Mouse (Mus musculus) liver (tissue): ENCODE results near the gene Pcca.
"Not testable (repeated sequence)": the region's sequence is repeated elsewhere in the genome, so short reads cannot be mapped to it uniquely, and the experiment has no call there.

Source experiments
- DNase-seq: peaks from one replicate; pipeline ENCODE4 v3.0.0-alpha.2; 2020; ENCODE audit warnings: mixed read lengths

Gene Pcca

DNA sequence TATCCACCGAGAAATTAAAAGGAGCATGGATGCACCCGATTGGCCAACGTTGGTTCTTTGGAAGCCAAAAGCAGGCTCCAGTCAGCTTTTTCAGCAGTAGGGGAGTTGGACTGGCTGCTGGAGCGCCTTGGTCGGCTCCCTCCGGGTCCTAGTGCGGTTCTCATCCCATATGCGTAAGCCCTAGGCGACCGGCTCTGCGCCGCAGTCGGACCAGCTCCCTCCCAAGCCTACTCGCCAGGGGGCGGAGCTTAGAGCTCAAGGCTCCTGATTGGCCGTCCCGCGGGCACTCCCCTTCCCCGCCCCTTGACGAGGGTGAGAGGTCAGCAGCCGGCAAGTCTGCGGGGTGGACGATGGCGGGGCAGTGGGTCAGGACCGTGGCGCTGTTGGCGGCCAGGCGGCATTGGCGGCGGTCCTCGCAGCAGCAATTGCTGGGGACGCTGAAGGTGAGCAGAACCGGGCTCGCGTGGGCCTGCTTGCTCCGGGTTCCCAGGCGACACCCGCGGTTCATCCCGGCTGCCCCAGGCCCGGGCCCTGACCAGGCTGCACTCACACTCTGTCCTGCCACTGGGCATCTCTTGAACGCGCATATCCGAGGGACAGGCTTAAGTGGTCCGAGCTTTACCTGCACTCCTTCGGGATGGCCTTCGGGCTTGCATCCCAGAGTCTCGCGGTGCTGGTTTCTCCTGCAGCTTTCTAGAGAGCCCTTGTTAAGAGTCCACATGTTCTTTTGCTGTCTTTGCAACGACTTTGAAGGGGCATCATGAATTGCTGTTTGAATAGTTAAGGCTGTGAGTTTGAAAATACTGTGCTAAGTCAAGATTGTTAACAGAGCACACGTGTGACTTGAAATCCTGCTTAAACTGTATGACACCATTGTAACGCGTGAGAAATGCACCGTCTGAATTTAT is at the start of gene Pcca:
Pcca (plus strand) TSS at position 308 of the 908 bp plus-strand sequence.
- DNase-seq = peak; percentile 96

DNA sequence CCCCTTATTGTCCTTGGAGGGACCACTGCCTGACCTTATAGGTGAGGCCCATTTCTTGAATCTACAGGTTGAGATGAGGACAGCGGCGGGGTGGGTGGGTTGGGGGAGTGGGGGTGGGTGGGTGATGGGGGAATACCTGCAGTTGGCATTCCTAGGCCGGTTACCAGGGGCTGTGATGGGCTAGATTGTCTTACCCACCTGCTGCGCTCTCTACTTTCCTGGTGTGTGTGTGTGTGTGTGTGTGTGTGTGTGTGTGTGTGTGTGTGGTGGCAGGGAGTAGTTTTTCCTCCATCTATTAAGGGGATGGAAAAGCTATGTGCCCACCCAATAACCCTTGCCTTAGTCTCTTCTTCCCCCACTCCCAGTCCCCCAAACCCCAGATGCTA is 49.7 kb upstream of the Pcca start:
- DNase-seq = no peak

DNA sequence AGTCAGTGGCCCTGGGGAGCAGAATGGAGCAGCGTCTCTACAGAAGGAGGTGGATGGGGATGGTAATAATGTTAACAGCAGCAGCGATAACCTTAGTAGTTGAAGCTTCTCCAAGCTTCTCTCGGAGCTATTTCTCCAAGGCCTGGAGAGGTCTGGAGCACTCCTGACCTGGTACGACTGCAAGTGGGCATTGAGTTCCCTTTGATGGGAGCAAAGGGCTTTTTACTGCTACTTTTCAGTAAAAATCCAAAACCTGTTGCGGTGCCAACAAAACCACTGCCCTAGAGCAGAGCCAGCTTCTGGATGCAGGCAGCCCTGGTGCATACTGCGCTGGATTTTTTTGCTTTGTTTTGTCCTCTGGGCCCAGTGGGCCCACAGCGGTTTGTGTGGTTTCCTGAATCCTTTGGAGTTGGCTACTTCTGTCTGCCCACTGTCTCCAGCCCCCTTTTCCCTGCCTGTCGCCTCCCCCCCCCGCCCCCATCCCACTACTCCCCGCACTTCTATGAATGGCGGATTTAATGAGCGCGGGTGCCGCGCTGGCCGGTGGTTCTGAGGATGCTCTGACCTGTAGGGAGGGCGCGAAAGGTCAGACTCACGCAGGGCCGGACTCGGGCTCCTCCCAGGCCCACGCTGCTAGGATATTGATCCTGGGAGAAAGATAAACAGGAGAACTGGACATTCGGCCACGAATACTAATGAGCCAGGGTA is 49.1 kb upstream of the Pcca start:
- DNase-seq = no peak

DNA sequence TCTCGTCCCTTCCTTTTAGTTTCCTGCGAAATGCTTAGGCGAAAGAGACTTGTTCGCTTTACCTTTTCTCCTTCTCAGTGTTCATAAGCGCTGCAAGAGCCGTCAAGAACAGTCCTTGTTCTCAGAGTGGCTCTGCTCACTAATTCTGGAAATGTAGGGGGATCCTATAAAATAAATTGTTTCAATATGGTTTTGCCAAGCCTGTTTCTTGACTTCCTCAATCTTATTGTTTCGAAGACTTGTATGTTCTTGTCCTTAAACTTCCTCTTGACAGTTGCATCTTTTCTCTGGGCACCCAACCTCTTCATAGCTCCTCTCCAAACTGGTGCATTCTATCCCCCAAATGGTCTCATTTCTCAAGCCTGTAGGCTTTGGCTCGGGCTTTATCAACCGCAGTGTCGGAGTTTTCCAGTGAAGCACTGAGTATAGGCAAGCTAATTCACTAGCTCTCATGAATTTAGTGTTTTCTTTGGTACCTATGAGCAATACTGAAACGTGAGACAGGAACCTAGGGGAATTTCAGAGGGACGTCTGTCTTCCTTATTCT is 48.4 kb upstream of the Pcca start:
- no peak for DNase-seq

DNA sequence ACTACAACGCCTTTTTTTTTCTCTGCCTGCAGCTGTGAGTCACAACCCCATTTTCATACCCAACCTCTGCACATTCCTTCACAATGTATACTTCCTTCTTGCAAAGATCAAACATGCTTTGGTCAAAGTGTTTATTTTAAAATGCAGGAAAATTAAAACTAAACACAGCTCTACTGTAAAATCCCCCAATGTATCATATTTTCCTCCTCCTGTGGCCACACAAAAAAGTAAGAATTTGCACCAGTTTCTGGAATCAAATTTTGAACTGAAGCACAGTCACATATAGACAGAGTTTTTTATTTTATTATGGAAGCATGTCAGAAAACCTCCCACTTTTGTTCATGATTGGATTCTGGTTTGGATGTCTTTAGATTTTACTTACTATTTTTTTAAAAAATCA is 47.5 kb upstream of the Pcca start:
- no peak for DNase-seq

DNA sequence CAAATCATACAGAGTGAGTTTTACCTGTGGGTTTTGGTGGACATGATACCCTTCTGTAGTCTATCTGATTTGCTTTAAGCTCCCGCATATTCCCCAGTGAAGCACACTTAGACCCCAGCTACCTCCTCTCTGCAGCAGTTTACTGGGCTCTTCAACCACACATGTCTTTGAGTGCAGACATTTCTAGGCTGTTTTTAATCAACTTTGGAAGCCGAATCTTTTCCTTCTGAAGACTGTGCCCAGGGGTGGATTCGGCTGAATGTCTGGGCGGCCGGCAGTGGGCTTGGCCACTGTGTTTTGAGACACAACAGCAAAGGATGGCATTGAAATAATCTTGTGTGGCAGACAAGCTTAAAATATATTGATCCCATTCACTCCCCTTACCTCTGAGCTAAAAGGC is 46.8 kb upstream of the Pcca start:
- DNase-seq = no peak

DNA sequence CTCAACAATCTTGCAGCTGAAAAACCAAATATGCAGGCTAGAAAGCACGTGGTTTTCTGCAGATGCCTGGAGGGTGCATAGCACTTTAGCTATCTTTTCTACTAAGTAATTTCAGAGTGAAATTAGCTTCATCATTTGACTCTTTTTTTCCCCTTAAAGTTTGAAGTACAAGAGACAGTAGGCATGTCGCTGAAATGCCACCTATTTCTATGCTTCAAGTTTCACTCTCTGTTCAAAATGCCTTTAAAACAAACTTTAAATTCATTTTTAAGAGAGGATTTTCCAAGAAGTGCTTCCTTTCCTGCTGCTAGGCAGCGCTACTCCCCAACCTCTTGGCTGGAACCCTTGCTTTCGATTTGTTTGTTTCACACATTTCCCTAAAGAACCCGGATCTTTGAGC is 45.1 kb upstream of the Pcca start:
- no peak for DNase-seq

DNA sequence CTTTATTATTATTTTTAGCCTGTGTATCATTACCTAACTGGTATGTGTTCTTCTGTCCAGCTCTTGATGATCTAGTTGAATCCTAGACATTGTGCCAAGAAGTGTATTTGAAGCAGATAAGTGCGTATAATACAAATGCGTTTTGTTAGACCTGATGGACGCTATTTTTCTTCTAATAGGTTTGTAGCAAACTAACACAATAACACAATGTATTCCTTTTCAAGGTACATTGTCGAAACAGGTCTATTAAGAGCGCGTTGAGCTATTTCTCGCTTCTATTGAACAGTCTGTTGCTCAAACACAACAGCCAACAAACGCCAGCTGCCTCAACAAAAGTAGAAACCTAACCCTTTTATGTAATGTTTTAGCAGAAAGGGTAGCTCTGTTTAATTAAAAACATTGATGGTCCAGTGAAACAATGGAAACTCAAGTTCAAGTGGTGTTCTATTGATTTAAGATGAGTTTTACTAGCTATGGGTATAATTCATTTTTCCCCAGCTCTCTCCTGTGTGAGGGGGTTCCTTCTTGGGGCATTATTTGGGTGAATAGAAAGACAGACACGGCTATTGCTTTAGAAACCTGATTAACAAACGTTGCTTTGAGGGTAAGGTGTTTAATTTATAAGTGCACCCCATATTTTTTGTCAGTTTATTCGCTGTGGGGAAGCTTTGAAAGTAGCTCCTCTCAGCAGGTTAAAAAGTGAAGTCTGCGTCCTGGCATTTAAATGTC is 44.3 kb upstream of the Pcca start:
- no peak for DNase-seq

DNA sequence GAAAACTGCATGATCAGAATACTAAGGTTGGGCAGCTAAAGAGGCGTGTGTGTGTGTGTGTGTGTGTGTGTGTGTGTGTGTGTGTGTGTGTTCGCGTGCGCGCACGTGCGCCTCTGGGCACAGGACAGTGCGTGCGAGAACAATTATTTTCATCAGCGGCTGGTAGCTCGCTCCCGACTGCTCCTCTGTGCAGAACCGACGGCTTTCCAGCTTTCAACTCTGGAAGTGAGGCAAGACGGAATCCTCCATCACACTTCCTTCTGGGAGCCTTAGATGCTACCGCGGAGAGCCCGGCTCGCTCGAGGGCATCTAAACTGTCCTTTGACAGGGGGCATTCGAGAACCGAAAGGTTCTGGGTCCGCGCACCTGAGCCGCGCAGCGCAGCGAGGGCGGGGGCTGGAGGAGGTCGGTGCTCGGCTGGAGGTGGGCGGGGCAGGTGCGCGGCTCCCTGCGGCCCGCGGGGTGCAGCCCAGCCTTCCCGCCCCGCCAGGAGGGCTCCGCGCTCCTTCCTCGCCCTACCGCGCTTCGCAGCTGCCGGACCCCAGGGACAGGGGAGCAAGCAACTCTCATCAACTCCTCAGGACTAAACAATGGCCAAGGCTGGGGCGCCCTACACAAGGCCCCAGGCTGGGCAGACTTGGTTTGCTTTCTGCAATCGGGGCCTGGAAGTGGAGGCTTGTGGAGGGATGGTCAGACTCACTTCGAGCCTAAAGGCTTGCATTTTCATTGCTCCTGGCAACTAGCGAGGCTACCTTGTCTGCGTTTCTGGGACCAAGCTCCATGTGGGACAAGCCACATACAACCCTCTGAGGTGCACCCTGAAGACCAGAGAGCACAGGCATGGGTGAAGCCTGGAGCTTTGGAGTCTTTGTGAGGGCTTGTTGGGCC is 43.4 kb upstream of the Pcca start, which contains the start of gene Gm10837:
Gm10837 (plus strand) TSS at position 146 of the 888 bp plus-strand sequence.
- DNase-seq = no peak

DNA sequence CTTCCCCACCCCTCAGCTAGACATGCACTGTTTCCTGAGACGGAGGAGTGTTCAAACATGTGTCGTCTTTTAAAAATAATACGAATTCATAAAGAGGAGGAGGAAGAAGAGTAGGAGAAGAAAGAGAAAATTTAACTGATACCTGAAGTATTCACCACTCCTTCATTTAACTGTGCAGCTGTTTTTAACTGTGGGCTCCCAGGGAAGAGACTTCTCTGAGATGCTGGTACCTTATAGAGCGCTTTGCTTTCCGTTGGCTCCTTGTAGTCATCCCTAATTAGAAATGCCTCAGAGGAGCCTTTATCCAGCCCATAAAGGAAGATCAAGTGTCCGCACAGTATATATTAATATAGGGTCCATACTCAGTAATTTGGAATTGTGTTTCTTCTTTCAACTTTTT is 42.6 kb upstream of the Pcca start:
- DNase-seq = no peak

DNA sequence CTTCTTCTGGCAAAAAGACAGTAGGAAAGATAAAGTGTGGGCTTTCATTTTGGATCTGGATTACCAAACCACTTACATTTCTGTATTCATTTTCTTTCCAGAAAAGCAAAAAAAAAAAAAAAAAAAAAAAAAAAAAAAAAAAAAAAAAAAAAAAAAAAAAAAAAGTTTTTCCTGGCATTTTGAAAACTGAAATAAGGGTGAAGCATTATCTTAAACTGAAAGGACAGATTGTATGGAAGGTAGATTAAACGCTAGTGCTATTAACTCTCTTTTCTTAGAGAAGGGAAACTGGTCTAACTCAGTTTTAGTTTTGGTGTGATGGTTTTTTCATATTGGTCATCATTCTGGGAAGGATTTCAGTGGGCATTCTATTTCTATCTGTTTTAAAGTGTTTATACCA is 42.1 kb upstream of the Pcca start:
- DNase-seq = no peak

DNA sequence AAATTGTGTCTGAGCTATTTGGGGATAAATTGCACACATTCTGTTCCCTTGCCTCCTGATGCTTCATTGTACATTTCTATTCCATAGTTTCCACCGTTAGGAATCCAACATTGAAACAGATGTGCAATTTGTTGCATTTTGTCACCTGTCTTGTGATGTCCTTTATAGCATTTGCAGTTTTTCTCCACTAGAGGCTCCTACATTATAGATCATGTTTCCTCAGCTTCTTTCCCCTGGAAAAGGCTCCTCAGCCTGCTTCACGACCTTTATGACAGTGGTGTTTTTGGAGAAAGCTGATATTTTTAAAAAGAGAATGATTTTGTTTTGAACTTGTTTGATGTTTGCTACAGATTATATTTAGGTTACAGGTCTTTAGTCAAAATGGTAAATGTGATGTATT is 25.1 kb upstream of the Pcca start:
- no peak for DNase-seq

DNA sequence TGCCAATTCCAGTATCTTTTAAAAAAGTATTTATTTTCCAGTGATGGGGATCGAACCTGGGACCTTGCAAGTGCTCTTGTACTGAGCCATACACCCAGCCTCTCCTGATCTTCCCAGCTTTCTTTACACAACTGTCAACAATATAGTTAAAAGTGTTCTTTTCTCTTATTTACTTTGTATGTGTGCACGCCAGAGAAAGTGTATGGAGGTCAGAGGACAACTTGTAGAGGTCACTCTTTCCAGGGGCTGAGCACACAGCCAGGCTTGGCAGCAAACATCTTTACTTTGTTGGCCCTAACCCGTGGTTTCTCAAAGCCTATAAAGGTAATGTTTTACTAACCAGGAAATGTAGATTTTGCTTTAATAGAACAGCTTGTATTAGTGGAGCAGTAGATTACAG is 22.6 kb upstream of the Pcca start:
- DNase-seq = no peak

DNA sequence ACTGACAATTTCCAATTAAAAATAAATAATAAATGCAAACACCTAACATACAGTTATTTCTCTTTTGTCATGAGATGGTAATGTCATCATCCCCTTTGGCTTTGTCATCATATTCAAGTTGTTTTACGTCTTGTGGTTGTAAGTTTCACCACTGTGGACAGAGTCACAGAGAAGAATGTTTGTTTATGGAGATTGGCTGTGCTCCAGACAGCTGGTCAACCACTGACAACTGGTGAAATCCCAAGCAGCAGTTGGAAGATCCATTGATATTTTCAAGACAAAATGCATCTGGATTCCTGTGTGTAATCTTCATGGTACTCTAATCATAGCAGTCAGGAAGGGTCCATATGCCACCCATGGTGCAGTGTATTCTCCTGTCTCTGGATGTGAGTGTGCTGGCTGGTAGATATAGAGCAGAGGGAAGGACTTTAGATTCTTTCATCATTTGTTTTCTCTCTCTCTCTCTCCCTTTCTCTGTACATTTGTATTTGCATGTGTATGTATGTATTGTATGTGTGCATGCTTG is 20.6 kb upstream of the Pcca start:
- DNase-seq = no peak

DNA sequence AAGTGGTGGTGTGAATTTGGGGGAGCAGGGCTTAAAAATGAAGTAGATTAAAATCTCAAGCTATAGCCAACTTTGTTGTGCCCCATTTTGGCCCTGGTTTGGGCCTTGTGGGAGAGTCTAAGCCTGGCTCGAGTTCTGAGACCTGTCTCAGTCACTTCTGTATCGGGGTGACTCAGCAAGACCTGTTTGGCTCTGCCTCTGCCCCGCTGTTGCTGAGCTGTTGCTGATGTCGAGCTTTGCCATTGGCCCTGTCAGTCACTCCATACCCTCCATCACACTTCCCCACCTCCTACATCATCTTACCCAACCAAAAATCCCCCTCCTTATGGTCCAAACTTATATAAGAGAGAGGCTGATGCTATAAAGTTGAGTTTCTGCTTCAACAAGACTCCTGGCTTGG is 5.6 kb upstream of the Pcca start:
- peak; percentile 3 for DNase-seq

DNA sequence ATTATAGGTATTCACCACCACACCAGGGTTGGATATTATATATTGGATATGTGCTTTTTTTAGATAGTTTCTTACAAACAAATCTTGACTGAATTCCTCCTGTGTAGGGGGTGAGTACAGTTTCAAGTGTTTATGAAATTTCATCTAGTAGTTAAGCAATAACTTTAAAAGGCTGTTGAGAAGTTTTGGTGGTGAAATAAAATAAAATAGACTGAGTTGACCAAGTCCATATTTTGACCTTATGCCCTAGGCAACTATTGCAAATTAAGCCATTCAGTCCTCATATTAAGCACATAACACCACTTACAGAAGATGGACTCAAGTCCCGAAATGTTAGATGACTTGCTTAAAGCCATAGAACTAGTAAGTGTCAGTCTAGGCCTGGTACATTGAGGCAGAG is 1.9 kb downstream of the Pcca start:
- DNase-seq = no peak

DNA sequence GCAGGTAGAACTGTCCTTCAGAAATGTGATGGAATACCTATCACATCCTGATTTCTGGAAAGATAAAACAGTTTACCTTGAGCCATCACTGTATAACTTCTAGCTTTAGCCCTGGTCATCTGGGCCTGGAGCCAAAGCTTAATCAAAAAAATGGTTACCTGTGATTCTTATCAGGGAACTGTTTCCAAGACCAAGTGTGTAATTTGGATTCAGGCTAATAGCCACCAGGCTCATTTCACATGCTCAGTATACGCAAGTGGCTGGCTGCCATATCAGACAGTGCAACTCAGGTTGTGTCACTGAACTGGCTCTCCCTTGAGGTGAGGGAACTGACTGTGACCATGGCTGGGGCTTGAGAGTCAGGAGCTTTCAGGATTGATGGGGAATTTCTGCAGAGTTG is 14.3 kb downstream of the Pcca start:
- DNase-seq = no peak

DNA sequence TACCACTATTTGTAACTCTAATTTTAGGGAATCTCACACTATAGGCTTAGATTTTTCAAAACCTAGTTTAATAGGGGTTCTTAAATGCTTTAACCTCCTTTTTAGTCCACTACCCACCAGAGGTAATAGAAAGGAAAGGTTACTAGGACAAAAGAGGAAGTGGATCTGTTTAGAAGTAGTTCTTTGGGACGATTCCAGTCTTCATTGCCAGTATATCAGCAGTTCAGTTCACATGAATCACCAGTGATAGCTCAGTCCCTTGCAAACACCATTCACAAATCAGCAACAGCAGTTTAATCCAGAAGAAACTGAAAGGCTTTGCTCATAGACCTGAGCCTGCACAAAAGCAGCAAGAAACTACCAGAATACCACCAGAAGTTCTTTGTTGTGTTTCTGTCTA is 14.8 kb downstream of the Pcca start:
- no peak for DNase-seq

DNA sequence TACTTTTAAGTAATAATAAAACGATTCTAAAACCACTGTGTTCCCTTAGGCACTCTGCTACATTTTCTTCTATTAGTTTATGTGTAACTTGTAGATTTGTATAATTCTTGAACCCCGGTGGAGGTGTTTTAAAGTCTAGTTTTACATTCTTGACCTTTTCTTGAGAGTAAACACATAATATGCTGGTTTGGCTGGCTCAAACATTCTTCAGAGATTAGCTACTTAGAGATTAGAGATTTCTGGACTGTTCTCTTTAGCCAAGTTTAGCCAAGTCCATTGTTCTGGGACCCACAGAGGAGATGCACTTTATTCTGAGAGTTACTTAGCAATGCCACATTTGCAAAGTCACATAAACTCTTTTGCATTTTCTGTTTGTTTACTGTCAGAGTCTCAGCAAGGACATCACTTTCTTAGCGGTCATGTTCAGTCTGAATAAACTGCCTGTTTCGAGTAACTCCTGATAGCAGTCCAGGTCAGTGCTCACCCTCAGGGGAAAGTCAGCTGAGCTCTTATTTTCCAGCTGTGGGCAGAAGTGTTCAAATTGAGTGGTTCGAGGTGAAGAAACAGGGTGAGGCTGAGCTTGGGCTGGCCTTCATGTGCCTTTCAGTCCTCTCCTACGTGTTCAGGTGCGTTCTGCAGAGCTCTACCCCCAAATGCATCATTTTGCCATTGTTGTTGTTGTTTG is 18.8 kb downstream of the Pcca start:
- no peak for DNase-seq

DNA sequence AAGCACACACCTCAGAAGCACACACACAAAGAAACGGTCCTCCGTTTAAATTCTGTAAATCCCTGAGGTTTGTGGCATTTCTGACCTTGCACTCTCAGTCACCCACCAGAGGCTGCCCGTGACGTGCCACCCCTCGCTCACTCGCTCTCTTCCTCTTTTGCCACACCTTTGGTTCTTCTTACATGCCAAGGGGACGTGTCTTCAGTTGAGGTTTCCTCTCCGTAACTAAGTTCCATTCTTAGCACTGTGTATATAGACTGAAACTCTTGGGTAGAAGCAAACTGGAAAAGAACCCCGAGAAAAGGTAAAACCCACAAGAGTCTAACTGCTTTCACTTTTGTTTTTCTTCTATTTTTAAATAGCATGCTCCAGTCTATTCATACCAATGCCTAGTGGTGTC is 23.2 kb downstream of the Pcca start:
- DNase-seq = no peak

DNA sequence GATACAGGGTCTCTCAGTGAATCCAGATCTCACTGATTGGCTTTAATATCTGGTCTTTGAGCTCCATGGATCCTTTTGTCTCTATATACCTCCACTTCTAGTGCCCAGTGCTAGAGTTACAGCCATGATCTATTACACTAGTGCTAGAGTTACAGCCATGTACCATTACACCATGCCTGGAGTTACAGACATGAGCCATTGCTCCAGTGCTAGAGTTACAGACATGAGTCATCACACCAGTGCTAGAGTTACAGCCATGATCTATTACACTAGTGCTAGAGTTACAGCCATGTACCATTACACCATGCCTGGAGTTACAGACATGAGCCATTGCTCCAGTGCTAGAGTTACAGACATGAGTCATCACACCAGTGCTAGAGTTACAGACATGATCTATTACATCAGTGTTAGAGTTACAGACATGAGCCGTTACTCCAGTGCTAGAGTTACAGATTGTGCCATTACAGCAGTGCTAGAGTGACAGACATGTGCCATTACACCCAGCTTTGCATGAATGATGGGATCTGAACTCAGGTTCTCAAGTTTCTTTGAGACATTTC is 26.8 kb downstream of the Pcca start:
- not testable (repeated sequence) for DNase-seq
